Mouse (Mus musculus) CH12.LX (cell line): ENCODE measurements around the gene 1600014C23Rik.

ENCODE experiments used
- CHD1 ChIP-seq: IDR thresholded peaks from 2 replicates; pipeline ENCODE4 v1.6.1; 2012; ENCODE audit warnings: low read depth, low read length, improper control_type of control experiment, inconsistent platforms
- CTCF ChIP-seq, 2 experiments: IDR thresholded peaks in 1 of 2; conservative IDR thresholded peaks in 1 of 2; 2 replicates each; pipeline ENCODE4 v1.5.1; 2011 to 2012; ENCODE audit warnings: low read depth in 2 of 2, low read length in 2 of 2, improper control_type of control experiment in 1 of 2, inconsistent platforms in 1 of 2, mild to moderate bottlenecking in 1 of 2, moderate library complexity in 1 of 2
- EP300 ChIP-seq: IDR thresholded peaks from 2 replicates; pipeline ENCODE4 v1.6.1; 2011; ENCODE audit warnings: low read length, improper control_type of control experiment
- HCFC1 ChIP-seq: IDR thresholded peaks from 2 replicates; pipeline ENCODE4 v1.6.1; 2012; ENCODE audit warnings: low read depth, mild to moderate bottlenecking, inconsistent platforms, low read length, improper control_type of control experiment
- MAX ChIP-seq: IDR thresholded peaks from 2 replicates; pipeline ENCODE4 v1.6.1; 2011; ENCODE audit warnings: low read length, improper control_type of control experiment
- POLR2A ChIP-seq: IDR thresholded peaks from 2 replicates; pipeline ENCODE4 v1.6.1; 2011; ENCODE audit warnings: low read depth, mild to moderate bottlenecking, improper control_type of control experiment, low read length
- RAD21 ChIP-seq: IDR thresholded peaks from 2 replicates; pipeline ENCODE4 v1.6.1; 2011; ENCODE audit warnings: low read depth, mild to moderate bottlenecking, low read length, improper control_type of control experiment, moderate library complexity
- RCOR1 ChIP-seq: conservative IDR thresholded peaks from 2 replicates; pipeline ENCODE4 v1.6.1; 2012; ENCODE audit warnings: low read depth, mild to moderate bottlenecking, inconsistent platforms, low read length, improper control_type of control experiment
- SMC3 ChIP-seq: IDR thresholded peaks from 2 replicates; pipeline ENCODE4 v1.6.1; 2011; ENCODE audit warnings: low read depth, low read length, improper control_type of control experiment
- UBTF ChIP-seq: IDR thresholded peaks from 2 replicates; pipeline ENCODE4 v1.6.1; 2012; ENCODE audit warnings: low read depth, mild to moderate bottlenecking, inconsistent platforms, low read length, improper control_type of control experiment, moderate library complexity
- ZC3H11A ChIP-seq: IDR thresholded peaks from 2 replicates; pipeline ENCODE4 v1.6.1; 2012; ENCODE audit warnings: low read depth, mild to moderate bottlenecking, inconsistent platforms, low read length, improper control_type of control experiment

- TF ChIP-seq UBTF (no peak), RCOR1 (no peak), CTCF (conservative IDR thresholded peaks at IDR 0.05 in 1 of 2, IDR thresholded peaks at IDR 0.05 in 1 of 2; ENCODE audit: low read depth in 2 of 2, low read length in 2 of 2) (no peak), CHD1 (no peak), MAX (no peak), RAD21 (no peak), EP300 (no peak), SMC3 (no peak), POLR2A (no peak), HCFC1 (no peak), ZC3H11A (no peak)
Observed at GRCm38 (mm10) chr17:45693812-45694565, 39.7 kb downstream of the 1600014C23Rik start.
